Mouse (Mus musculus): ENCODE measurements around the gene Actbl2. TPM values are rescaled to one million over a fixed set of nuclear protein-coding genes. Genes with fewer than 3 reads are reported as not detected.

Actbl2 gene
- polyA plus RNA-seq, 1 experiment from 2014 or later, result not detected

- 75% methylated on average over 1 of the region's 1 CpGs for WGBS
- ATAC-seq (ENCODE audit: low FRiP score) (no peak), DNase-seq (ENCODE audit: low spot score) (no peak)
- H3K4me3 ChIP-seq (ENCODE audit: low read depth, low read length), result no peak overlapping the region
- no peak overlapping the region for H3K27ac ChIP-seq (ENCODE audit: low read depth, low read length)
- no peaks in the 10 kb centered on the region for H3K9me3 ChIP-seq (ENCODE audit: control insufficient read depth, low read length)
- no peaks in the 10 kb centered on the region for H3K27me3 ChIP-seq (ENCODE audit: control insufficient read depth, insufficient read depth, low read length)
- H3K36me3 ChIP-seq (ENCODE audit: control insufficient read depth, insufficient read depth, low read length), result no peaks in the 10 kb centered on the region
- H3K4me1 ChIP-seq (replicated peaks; ENCODE audit: control insufficient read depth, insufficient read depth, low read length), result no peaks in the 10 kb centered on the region
- no peak overlapping the region for H3K9ac ChIP-seq (ENCODE audit: low read depth, low read length)
- no peak overlapping the region for H3K4me2 ChIP-seq (replicated peaks; ENCODE audit: low read depth, low read length)
Observed at GRCm38 (mm10) chr13:111237296-111237695, 17.5 kb upstream of the Actbl2 start.

- peak; percentile 60 for DNase-seq (ENCODE audit: low spot score)
- WGBS, result 66% methylated on average over 3 of the region's 3 CpGs
Observed at GRCm38 (mm10) chr13:111237865-111238465, 16.8 kb upstream of the Actbl2 start.

GRCm38 (mm10) chr13:111251106-111251505, 3.7 kb upstream of the Actbl2 start:
- H3K9ac ChIP-seq (ENCODE audit: low read depth, low read length), result no peak overlapping the region
- H3K4me2 ChIP-seq (replicated peaks; ENCODE audit: low read depth, low read length), result no peak overlapping the region
- H3K4me3 ChIP-seq (ENCODE audit: low read depth, low read length), result no peak overlapping the region
- 89% methylated on average over 5 of the region's 5 CpGs for WGBS
- no peaks in the 10 kb centered on the region for H3K9me3 ChIP-seq (ENCODE audit: control insufficient read depth, low read length)
- no peaks in the 10 kb centered on the region for H3K4me1 ChIP-seq (replicated peaks; ENCODE audit: control insufficient read depth, insufficient read depth, low read length)
- ATAC-seq (ENCODE audit: low FRiP score), result no peak
- H3K27me3 ChIP-seq (ENCODE audit: control insufficient read depth, insufficient read depth, low read length), result no peaks in the 10 kb centered on the region
- DNase-seq (ENCODE audit: low spot score), result no peak
- no peaks in the 10 kb centered on the region for H3K36me3 ChIP-seq (ENCODE audit: control insufficient read depth, insufficient read depth, low read length)
- no peak overlapping the region for H3K27ac ChIP-seq (ENCODE audit: low read depth, low read length)

More at GRCm38 (mm10) chr13:111237865-111238465, 16.8 kb upstream of the Actbl2 start:
- no peak overlapping the region for H3K4me3 ChIP-seq (ENCODE audit: low read depth, low read length)
- peak; percentile 57 for ATAC-seq (ENCODE audit: low FRiP score)
- no peaks in the 10 kb centered on the region for H3K4me1 ChIP-seq (replicated peaks; ENCODE audit: control insufficient read depth, insufficient read depth, low read length)
- no peaks in the 10 kb centered on the region for H3K9me3 ChIP-seq (ENCODE audit: control insufficient read depth, low read length)
- no peak overlapping the region for H3K27ac ChIP-seq (ENCODE audit: low read depth, low read length)
- no peak overlapping the region for H3K4me2 ChIP-seq (replicated peaks; ENCODE audit: low read depth, low read length)
- no peaks in the 10 kb centered on the region for H3K27me3 ChIP-seq (ENCODE audit: control insufficient read depth, insufficient read depth, low read length)
- no peak overlapping the region for H3K9ac ChIP-seq (ENCODE audit: low read depth, low read length)
- no peaks in the 10 kb centered on the region for H3K36me3 ChIP-seq (ENCODE audit: control insufficient read depth, insufficient read depth, low read length)

GRCm38 (mm10) chr13:111251795-111252194, 3.0 kb upstream of the Actbl2 start:
- Histone ChIP-seq H3K36me3 (ENCODE audit: control insufficient read depth, insufficient read depth, low read length) (no peaks in the 10 kb centered on the region), H3K4me1 (replicated peaks; ENCODE audit: control insufficient read depth, insufficient read depth, low read length) (no peaks in the 10 kb centered on the region), H3K27me3 (ENCODE audit: control insufficient read depth, insufficient read depth, low read length) (no peaks in the 10 kb centered on the region), H3K27ac (ENCODE audit: low read depth, low read length) (no peak overlapping the region), H3K9me3 (ENCODE audit: control insufficient read depth, low read length) (no peaks in the 10 kb centered on the region), H3K4me3 (ENCODE audit: low read depth, low read length) (no peak overlapping the region), H3K4me2 (replicated peaks; ENCODE audit: low read depth, low read length) (no peak overlapping the region), H3K9ac (ENCODE audit: low read depth, low read length) (no peak overlapping the region)
- no peak for DNase-seq (ENCODE audit: low spot score)
- ATAC-seq (ENCODE audit: low FRiP score), result no peak
- 66% methylated on average over 5 of the region's 5 CpGs for WGBS

- no peak overlapping the region for H3K4me2 ChIP-seq (replicated peaks; ENCODE audit: low read depth, low read length)
- no peaks in the 10 kb centered on the region for H3K36me3 ChIP-seq (ENCODE audit: control insufficient read depth, insufficient read depth, low read length)
- no peak overlapping the region for H3K9ac ChIP-seq (ENCODE audit: low read depth, low read length)
- H3K27ac ChIP-seq (ENCODE audit: low read depth, low read length), result no peak overlapping the region
- no peaks in the 10 kb centered on the region for H3K9me3 ChIP-seq (ENCODE audit: control insufficient read depth, low read length)
- 84% methylated on average over 4 of the region's 4 CpGs for WGBS
- H3K4me3 ChIP-seq (ENCODE audit: low read depth, low read length), result no peak overlapping the region
- no peaks in the 10 kb centered on the region for H3K4me1 ChIP-seq (replicated peaks; ENCODE audit: control insufficient read depth, insufficient read depth, low read length)
- no peaks in the 10 kb centered on the region for H3K27me3 ChIP-seq (ENCODE audit: control insufficient read depth, insufficient read depth, low read length)
- DNase-seq (ENCODE audit: low spot score) (no peak), ATAC-seq (ENCODE audit: low FRiP score) (no peak)
Observed at GRCm38 (mm10) chr13:111258016-111258415, 3.2 kb downstream of the Actbl2 start.

- H3K9me3 ChIP-seq (ENCODE audit: control insufficient read depth, low read length), result no peaks in the 10 kb centered on the region
- DNase-seq (ENCODE audit: low spot score), result no peak
- no peak for ATAC-seq (ENCODE audit: low FRiP score)
- 84% methylated on average over 11 of the region's 11 CpGs for WGBS
- no peak overlapping the region for H3K9ac ChIP-seq (ENCODE audit: low read depth, low read length)
- no peak overlapping the region for H3K4me3 ChIP-seq (ENCODE audit: low read depth, low read length)
- no peaks in the 10 kb centered on the region for H3K36me3 ChIP-seq (ENCODE audit: control insufficient read depth, insufficient read depth, low read length)
- H3K27me3 ChIP-seq (ENCODE audit: control insufficient read depth, insufficient read depth, low read length), result no peaks in the 10 kb centered on the region
- no peak overlapping the region for H3K27ac ChIP-seq (ENCODE audit: low read depth, low read length)
- H3K4me2 ChIP-seq (replicated peaks; ENCODE audit: low read depth, low read length), result no peak overlapping the region
- H3K4me1 ChIP-seq (replicated peaks; ENCODE audit: control insufficient read depth, insufficient read depth, low read length), result no peaks in the 10 kb centered on the region
Observed at GRCm38 (mm10) chr13:111258424-111259092, 3.7 kb downstream of the Actbl2 start.

DNA sequence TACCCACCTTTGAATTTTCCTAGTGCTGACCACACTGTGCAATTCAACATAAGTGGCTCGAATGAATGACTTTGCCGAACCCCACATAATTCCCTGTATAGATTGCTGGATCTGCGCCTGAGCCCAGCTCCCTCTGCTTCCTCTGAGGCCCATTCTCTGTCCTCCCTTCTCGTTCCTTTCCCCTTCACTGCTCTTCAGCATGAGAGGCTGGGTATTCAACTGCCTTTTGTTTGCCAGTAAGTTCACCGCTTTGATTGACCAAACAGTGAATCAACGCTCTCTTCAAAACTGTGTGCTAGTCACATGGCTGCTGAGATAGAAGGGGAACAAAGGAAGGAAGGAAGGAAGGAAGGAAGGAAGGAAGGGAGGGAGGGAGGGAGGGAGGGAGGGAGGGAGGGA, 4.3 kb downstream of the Actbl2 start:
- no peak overlapping the region for H3K4me3 ChIP-seq (ENCODE audit: low read depth, low read length)
- no peak for ATAC-seq (ENCODE audit: low FRiP score)
- H3K9ac ChIP-seq (ENCODE audit: low read depth, low read length), result no peak overlapping the region
- H3K4me1 ChIP-seq (replicated peaks; ENCODE audit: control insufficient read depth, insufficient read depth, low read length), result no peaks in the 10 kb centered on the region
- 44% methylated on average over 6 of the region's 6 CpGs for WGBS
- no peak for DNase-seq (ENCODE audit: low spot score)
- no peaks in the 10 kb centered on the region for H3K9me3 ChIP-seq (ENCODE audit: control insufficient read depth, low read length)
- H3K4me2 ChIP-seq (replicated peaks; ENCODE audit: low read depth, low read length), result no peak overlapping the region
- no peak overlapping the region for H3K27ac ChIP-seq (ENCODE audit: low read depth, low read length)
- no peaks in the 10 kb centered on the region for H3K36me3 ChIP-seq (ENCODE audit: control insufficient read depth, insufficient read depth, low read length)
- H3K27me3 ChIP-seq (ENCODE audit: control insufficient read depth, insufficient read depth, low read length), result no peaks in the 10 kb centered on the region

DNA sequence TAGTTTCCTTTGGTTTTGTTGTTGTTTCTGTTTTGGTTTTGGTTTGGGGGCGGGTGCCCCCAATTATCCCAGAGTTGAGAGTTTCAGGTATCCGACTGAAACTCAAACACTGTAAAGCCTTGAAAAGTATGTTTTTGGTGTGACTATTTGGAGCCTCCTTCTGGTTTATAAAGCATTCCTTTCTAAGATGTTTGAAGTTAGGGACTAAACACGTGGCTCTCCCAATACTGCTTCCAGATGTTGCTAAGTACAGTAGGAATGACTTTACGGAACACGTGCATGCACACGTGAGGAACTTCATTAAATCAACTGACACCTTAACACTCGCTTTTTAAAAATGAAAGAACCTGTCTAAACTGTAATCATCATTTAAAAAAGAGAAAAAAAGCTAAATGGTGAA, 4.9 kb downstream of the Actbl2 start:
- DNase-seq (ENCODE audit: low spot score), result no peak
- H3K36me3 ChIP-seq (ENCODE audit: control insufficient read depth, insufficient read depth, low read length), result no peaks in the 10 kb centered on the region
- no peak overlapping the region for H3K4me3 ChIP-seq (ENCODE audit: low read depth, low read length)
- H3K9ac ChIP-seq (ENCODE audit: low read depth, low read length), result no peak overlapping the region
- H3K4me1 ChIP-seq (replicated peaks; ENCODE audit: control insufficient read depth, insufficient read depth, low read length), result no peaks in the 10 kb centered on the region
- no peak for ATAC-seq (ENCODE audit: low FRiP score)
- 73% methylated on average over 7 of the region's 7 CpGs for WGBS
- H3K27ac ChIP-seq (ENCODE audit: low read depth, low read length), result no peak overlapping the region
- H3K9me3 ChIP-seq (ENCODE audit: control insufficient read depth, low read length), result no peaks in the 10 kb centered on the region
- H3K4me2 ChIP-seq (replicated peaks; ENCODE audit: low read depth, low read length), result no peak overlapping the region
- H3K27me3 ChIP-seq (ENCODE audit: control insufficient read depth, insufficient read depth, low read length), result no peaks in the 10 kb centered on the region

GRCm38 (mm10) chr13:111263186-111263585, 8.4 kb downstream of the Actbl2 start:
- Histone ChIP-seq H3K4me2 (replicated peaks; ENCODE audit: low read depth, low read length) (no peak overlapping the region), H3K4me1 (replicated peaks; ENCODE audit: control insufficient read depth, insufficient read depth, low read length) (no peaks in the 10 kb centered on the region), H3K9ac (ENCODE audit: low read depth, low read length) (no peak overlapping the region), H3K27me3 (ENCODE audit: control insufficient read depth, insufficient read depth, low read length) (no peaks in the 10 kb centered on the region), H3K36me3 (ENCODE audit: control insufficient read depth, insufficient read depth, low read length) (no peaks in the 10 kb centered on the region), H3K9me3 (ENCODE audit: control insufficient read depth, low read length) (no peaks in the 10 kb centered on the region), H3K27ac (ENCODE audit: low read depth, low read length) (no peak overlapping the region), H3K4me3 (ENCODE audit: low read depth, low read length) (no peak overlapping the region)
- ATAC-seq (ENCODE audit: low FRiP score) (no peak), DNase-seq (ENCODE audit: low spot score) (no peak)
- 77% methylated on average over 2 of the region's 2 CpGs for WGBS
